Mouse (Mus musculus) embryo, embryonic 9.5 days (tissue): ENCODE results near the gene Wbp4.
"Not testable (repeated sequence)": the region's sequence is repeated elsewhere in the genome, so short reads cannot be mapped to it uniquely, and the experiment has no call there.

Experiments used
- DNase-seq: peaks from one replicate; pipeline ENCODE4 v3.0.0-alpha.2; 2017; ENCODE audit errors: extremely low spot score

Wbp4 gene

DNA sequence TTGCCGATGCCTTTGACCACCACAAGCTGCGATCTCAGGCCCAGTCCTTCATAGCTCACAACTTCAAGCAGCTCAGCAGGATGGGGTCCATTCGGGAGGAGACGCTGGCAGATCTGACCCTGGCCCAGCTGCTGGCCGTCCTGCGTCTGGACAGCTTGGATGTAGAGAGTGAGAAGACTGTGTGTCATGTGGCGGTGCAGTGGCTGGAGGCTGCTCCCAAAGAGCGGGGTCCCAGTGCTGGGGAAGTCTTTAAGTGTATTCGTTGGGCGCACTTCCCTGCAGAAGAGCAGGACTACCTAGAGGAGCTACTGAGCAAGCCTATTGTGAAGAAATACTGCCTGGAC is 28.8 kb downstream of the Wbp4 start:
- DNase-seq, result not testable (repeated sequence)

DNA sequence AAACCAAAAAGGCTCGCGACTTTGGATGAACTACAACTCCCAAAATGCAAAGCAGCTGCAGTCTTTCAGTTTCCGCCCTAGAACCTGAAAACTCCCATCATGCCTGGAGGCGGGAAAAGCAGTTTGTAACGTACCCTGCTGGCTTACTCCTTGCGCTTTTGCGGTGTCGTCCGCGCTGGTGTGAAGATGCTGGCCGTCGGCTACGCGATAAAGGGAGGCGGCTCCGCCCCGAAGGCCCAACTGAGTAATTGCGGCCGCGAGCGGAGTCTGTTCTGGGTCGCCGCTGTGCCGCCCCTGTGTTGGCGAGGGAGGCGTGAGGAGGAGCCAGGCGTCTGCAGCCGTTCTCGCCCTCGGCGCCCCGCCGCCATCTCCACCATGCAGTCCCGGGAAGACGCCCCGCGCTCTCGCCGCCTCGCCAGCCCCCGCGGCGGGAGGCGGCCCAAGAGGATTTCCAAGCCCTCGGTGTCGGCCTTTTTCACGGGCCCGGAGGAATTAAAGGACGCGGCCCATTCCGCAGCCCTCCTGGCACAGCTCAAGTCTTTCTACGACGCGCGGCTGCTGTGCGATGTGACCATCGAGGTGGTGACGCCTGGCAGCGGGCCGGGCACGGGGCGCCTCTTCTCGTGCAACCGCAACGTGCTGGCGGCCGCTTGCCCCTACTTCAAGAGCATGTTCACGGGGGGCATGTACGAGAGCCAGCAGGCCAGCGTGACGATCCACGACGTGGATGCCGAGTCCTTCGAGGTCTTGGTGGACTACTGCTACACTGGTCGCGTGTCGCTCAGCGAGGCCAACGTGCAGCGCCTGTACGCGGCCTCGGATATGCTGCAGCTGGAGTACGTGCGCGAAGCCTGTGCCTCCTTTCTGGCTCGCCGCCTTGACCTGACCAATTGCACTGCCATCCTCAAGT is 29.4 kb downstream of the Wbp4 start, which contains the start of gene Kbtbd6:
Kbtbd6 (plus strand) TSS at position 155 of the 910 bp plus-strand sequence.
- peak; percentile 89 for DNase-seq

DNA sequence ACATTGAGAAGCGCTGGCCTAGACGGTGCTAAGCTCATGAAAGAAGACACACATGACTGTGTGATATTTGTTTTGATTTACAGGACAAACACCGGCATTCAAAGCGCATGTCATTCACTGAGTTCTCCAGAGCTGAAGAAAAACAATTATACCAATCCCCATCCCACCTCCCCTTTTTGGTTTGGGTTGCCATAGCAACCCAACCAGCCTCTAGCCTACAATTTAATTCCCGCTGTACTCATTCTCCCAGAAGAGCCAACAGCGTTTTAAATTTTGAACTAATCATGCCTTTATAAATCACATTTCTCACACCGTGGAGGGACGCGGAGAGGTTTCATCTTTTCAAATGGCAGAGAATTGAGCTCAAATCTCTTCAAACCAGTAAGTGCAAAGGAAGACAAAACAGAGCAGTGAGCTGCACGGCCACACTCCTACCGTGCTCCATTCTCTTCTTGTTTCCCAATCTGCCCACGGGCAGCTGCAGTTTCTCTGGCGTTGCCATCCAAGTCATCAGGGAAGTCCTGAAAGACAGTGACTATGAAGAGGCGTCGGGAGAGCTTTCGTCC is 36.2 kb downstream of the Wbp4 start:
- peak; percentile 15 for DNase-seq

DNA sequence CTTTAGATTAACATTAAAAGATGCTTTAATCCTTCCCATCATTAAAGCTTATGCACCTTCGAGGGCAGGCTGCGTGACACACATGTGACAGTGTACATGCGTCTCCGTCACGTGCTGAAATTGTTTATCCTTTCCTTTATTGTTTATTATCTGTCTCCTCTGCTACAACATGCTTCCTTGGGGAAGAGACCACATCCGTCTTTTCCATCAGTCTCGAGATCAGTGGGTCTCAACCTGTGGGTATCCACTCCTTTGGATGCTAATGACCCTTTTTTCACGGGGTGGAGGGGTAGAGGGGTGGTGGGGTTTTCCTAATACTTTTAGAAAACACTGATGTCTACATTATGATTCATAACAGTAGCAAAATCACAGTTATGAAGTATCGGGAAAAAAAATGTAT is 36.7 kb downstream of the Wbp4 start:
- DNase-seq, result no peak

DNA sequence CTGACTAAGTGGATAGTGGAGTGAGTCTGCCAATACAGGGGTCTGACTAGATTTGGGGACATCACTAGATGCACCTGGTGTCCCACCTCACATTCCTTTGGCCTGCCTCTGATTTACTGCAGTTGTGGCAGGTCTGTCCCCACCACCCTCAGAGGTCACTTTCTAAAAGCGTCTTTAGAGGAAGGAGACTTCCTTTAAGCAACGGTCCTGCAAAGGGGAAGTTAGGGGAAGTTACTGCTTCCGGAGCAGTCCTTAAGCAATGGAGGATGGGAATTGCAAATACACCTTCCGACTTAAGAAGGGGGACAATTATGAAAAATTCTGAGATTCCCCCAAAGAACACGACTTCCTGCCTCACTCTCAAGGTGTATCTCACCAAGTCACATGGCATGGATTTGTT is 39.9 kb downstream of the Wbp4 start:
- DNase-seq, result no peak

DNA sequence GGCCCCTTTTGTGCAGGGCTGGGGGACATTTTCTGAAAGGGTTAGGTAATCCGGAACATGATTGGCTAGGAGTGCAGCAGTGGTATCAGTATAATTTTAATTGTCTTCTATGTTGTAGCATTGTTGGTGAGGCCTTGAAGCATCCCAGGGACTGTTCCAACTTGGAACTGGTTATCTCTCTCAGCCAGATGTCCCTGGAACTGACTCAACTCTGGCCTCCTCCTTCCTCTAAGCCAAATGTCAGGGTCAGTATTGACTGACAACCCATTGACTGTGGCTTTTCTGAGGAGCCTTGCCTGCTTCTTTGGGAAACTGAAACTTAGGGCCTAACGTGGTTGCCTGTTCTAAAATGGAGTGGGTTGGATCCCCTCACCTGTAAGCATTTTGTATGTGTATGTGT is 40.7 kb downstream of the Wbp4 start:
- DNase-seq, result no peak

DNA sequence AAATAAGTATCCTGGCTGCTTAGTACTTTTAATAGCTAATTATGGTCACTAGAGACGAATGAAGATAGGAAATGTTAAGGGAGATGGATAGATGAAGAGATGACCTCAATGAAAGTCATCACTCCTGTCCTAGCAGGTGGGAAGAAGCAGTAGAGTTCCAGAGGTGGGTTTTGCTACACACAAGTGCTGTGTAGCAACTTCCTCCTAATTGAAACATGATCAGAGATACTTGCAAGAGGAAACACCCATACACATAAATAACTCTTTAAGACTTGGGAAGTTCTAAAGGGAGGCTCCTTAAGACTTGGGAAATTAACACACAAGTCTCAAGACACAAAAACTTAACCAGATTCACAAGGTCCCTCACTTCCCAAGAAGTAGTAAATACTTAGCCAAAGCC is 47.3 kb downstream of the Wbp4 start:
- no peak for DNase-seq

DNA sequence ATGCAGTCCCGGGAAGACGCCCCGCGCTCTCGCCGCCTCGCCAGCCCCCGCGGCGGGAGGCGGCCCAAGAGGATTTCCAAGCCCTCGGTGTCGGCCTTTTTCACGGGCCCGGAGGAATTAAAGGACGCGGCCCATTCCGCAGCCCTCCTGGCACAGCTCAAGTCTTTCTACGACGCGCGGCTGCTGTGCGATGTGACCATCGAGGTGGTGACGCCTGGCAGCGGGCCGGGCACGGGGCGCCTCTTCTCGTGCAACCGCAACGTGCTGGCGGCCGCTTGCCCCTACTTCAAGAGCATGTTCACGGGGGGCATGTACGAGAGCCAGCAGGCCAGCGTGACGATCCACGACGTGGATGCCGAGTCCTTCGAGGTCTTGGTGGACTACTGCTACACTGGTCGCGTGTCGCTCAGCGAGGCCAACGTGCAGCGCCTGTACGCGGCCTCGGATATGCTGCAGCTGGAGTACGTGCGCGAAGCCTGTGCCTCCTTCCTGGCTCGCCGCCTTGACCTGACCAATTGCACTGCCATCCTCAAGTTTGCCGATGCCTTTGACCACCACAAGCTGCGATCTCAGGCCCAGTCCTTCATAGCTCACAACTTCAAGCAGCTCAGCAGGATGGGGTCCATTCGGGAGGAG is 54.5 kb downstream of the Wbp4 start:
- not testable (repeated sequence) for DNase-seq

GRCm38 (mm10) chr14:79425979-79426729 is 55.2 kb downstream of the Wbp4 start, which contains the start of gene Kbtbd7:
Gene Kbtbd7, plus strand, starts transcription at chr14:79426511.
- DNase-seq, result peak; percentile 92

DNA sequence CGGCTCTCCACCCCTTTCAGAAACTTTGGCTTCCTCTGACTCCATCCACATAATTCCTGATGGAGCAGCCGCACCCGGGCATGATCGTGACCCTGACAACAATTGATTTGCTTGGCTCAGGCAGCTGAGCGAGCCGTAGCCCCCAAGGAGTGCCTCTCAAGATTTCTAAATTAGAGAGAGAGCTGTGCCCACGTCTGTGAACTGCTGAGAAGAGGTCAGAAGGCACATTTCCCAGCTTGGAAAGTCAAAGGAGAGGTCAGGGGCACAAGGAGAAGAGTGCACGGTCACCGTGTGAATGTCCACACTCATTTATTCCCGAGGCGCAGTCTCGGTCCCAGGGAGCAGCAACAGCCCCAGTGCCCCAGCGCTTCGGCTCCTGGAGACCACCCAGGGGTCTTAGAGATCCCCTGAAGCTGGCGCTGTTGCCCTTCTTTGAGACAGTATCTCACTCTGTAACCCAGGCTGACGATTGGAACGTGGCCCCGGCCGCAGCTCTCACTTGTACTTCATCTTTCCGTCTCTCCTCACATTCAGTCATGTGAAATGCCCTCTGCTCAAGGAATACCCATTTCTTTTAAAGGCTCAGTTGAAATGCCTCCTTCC is 61.1 kb downstream of the Wbp4 start:
- peak; percentile 11 for DNase-seq

- no peak for DNase-seq
Observed at GRCm38 (mm10) chr14:79413121-79413520, 68.2 kb downstream of the Wbp4 start.

GRCm38 (mm10) chr14:79410662-79411061 is 70.7 kb downstream of the Wbp4 start:
- DNase-seq, result no peak
